Mouse (Mus musculus): ENCODE results near the gene Glod4.

The Glod4 gene

GRCm38 (mm10) chr11:76085898-76086591, 157.5 kb downstream of the Glod4 start:
- DNase-seq (ENCODE audit: extremely low spot score): peak; percentile 29

GRCm38 (mm10) chr11:76084943-76085342, 158.6 kb downstream of the Glod4 start:
- no peak for DNase-seq (ENCODE audit: extremely low spot score)

- peak; percentile 31 for DNase-seq (ENCODE audit: extremely low spot score)
Measured at GRCm38 (mm10) chr11:76083941-76084367, 159.6 kb downstream of the Glod4 start.

DNA sequence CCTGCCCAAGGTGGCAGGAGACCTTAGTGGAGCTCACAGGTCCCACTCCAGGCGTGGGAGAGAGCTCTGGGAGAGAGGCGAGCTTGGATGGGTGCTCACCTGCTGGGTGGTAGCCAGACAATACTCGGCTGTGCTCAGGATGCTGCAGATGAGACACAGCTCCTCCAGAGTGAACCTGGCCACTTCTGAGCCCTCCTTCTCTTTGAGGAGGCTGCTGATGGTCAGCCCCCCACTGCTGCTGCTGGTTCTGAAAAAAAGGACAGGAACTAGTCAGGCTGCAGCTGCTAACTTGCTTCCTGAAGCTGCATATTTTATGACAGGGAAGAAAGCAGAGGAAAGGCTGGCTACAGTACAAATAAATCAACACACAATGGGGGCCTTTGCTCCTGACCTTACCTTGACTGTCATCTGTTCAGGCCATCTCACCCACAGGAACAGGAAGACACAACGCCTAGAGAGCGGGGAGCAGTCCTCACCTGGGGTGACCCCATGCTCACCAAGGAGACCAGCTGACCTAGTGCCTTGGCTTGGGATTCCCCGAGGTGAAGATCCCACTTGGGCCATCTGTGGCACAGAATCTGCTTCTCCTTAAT, 162.4 kb downstream of the Glod4 start:
- no peak for DNase-seq (ENCODE audit: extremely low spot score)

DNA sequence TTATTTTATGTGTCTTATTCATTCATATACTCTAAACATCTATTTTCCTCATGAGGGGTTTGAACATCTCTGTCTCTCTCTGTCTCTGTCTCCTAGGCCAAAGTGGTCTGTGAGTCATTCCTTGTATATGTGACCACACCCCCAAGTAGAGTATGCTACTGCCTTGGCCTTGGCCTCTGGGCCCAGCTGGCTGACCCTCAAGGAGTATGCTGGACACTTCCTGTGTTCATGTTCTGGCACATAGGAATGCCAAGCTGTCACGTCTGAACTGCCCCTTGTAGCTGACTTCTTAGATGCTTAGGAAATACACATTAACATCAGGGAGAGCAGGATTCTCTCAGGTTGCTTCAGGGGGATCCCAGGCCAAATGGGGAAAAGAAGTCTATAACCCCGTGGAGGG, 163.2 kb downstream of the Glod4 start:
- no peak for DNase-seq (ENCODE audit: extremely low spot score)

DNA sequence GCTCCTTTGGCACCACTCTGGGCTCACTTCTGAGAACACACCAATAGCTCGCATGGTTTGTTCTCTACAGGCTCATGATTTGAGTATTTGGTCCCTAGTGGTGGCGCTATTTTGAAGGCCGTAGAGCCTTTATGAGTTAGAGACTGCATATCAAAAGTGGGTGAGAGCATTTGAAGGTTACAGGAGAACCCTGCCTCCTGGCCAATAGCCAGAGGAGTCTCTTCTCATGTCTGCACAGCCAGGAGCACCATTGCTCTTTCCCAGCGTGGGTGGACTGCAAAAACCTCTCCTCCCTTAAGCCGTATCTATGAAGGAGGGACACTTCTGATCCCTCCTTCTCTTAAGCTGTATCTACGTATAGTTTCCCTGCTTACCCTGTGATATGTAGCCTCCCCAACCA, 166.2 kb downstream of the Glod4 start:
- no peak for DNase-seq (ENCODE audit: extremely low spot score)

- no peak for DNase-seq (ENCODE audit: extremely low spot score)
Measured at GRCm38 (mm10) chr11:76074296-76075093, 169.0 kb downstream of the Glod4 start.

All from embryo, embryonic 9.5 days (tissue).